Mouse (Mus musculus): ENCODE measurements around the gene Vdac1. TPM values are rescaled to one million over a fixed set of nuclear protein-coding genes. Genes with fewer than 3 reads are reported as not detected.

The Vdac1 gene
- total RNA-seq (2021) = 100 to 1,000 TPM; 785 to 812 TPM

GRCm38 (mm10) chr11:52360471-52361277 is at the start of gene Vdac1:
Vdac1 (plus strand) TSS chr11:52360860.
- DNase-seq = peak; percentile 91

- no peak for DNase-seq
These were observed 46.4 kb upstream of the Vdac1 start for GRCm38 (mm10) chr11:52314102-52314793.

- no peak for DNase-seq
These were observed 42.2 kb upstream of the Vdac1 start for GRCm38 (mm10) chr11:52318445-52318844.

- no peak for DNase-seq
These were observed 41.0 kb upstream of the Vdac1 start for GRCm38 (mm10) chr11:52319664-52320063.

- DNase-seq = no peak
These were observed 40.1 kb upstream of the Vdac1 start for GRCm38 (mm10) chr11:52320529-52320928.

GRCm38 (mm10) chr11:52321540-52321939 is 39.1 kb upstream of the Vdac1 start:
- no peak for DNase-seq

- DNase-seq = no peak
These were observed 36.0 kb upstream of the Vdac1 start for GRCm38 (mm10) chr11:52324442-52325367.

GRCm38 (mm10) chr11:52327313-52327712 is 33.3 kb upstream of the Vdac1 start:
- DNase-seq = no peak

GRCm38 (mm10) chr11:52332421-52333118 is 28.1 kb upstream of the Vdac1 start:
- DNase-seq = no peak

GRCm38 (mm10) chr11:52333616-52334015 is 27.0 kb upstream of the Vdac1 start:
- DNase-seq = no peak

- DNase-seq = no peak
These were observed 25.4 kb upstream of the Vdac1 start for GRCm38 (mm10) chr11:52335263-52335662.

- DNase-seq = no peak
These were observed 24.7 kb upstream of the Vdac1 start for GRCm38 (mm10) chr11:52335924-52336323.

- no peak for DNase-seq
These were observed 22.9 kb upstream of the Vdac1 start for GRCm38 (mm10) chr11:52337651-52338295.

- DNase-seq = peak; percentile 23
These were observed 22.3 kb upstream of the Vdac1 start for GRCm38 (mm10) chr11:52338351-52338750.

- no peak for DNase-seq
These were observed 21.6 kb upstream of the Vdac1 start for GRCm38 (mm10) chr11:52339098-52339497.

GRCm38 (mm10) chr11:52339512-52339911 is 21.1 kb upstream of the Vdac1 start:
- no peak for DNase-seq

GRCm38 (mm10) chr11:52340123-52340864 is 20.4 kb upstream of the Vdac1 start:
- no peak for DNase-seq

GRCm38 (mm10) chr11:52341001-52341400 is 19.7 kb upstream of the Vdac1 start:
- no peak for DNase-seq

- DNase-seq = no peak
These were observed 19.2 kb upstream of the Vdac1 start for GRCm38 (mm10) chr11:52341476-52341875.

GRCm38 (mm10) chr11:52342296-52342695 is 18.4 kb upstream of the Vdac1 start:
- DNase-seq = no peak

- DNase-seq = peak; percentile 88
These were observed 17.5 kb upstream of the Vdac1 start for GRCm38 (mm10) chr11:52343162-52343561.

All from heart, postnatal 4 days (tissue).